Mouse (Mus musculus) CD4-positive, CD25-positive, alpha-beta regulatory T cell, adult 9 weeks (primary cell): ENCODE data around the gene H2-Eb1. TPM values are rescaled to one million over a fixed set of nuclear protein-coding genes. Genes with fewer than 3 reads are reported as not detected.

Experiments
- polyA plus RNA-seq: library from polyadenylated mRNA; unstranded; fragments of 100-300 nt; shearing (Covaris generic); gene quantifications from one replicate; pipeline ENCODE4 v1.2.1, GENCODE M21; 2017

H2-Eb1 gene
- polyA plus RNA-seq, result 10.9 TPM

GRCm38 (mm10) chr17:34305380-34306030 is at the start of gene H2-Eb1:
H2-Eb1 (plus strand) TSS chr17:34305867.

GRCm38 (mm10) chr17:34257594-34258375 is 47.9 kb upstream of the H2-Eb1 start, which contains the start of gene H2-Ab1:
H2-Ab1 (plus strand) TSS chr17:34257689.

DNA sequence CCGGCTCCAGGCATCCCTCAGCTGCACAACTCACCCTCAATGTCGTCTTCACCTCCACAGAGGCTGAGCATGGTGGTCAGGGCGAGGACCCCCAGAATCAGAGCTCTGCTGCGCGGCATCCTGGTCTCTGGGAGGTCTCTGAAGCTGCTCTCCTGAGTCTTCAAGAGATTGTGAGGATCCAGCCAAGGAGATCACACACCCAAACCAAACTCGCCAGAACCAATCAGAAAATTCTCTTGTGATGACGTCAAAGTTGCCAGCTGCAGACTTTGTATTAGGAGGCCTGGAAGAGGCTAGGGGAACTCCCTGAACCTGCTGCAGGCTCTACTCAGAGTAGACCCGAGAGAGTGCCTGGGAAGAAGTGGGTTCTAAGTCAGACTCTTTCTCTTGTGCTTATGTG is 18.0 kb upstream of the H2-Eb1 start, which contains the start of gene H2-Aa:
H2-Aa (minus strand) TSS at position 176 of the 400 bp plus-strand sequence.

DNA sequence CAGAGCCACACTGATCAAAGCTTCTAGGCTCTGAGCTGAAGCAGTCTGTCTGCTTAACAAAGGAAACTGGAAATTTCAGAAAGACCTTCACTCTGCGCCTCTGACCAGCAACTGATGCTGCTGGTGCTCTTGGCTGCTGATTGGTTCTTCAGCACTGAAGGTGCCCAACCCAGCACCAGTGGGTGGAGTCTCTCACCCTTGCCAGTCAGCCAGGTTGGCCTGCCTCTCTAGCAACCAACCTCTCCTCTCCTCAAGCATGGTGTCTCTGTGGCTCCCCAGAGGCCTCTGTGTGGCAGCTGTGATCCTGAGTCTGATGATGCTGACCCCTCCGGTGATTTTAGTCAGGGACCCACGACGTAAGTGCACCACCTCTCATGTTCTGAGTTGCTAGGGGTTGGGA is 19.8 kb downstream of the H2-Eb1 start, which contains the start of gene H2-Eb2:
H2-Eb2 (plus strand) TSS at position 230 of the 400 bp plus-strand sequence.

DNA sequence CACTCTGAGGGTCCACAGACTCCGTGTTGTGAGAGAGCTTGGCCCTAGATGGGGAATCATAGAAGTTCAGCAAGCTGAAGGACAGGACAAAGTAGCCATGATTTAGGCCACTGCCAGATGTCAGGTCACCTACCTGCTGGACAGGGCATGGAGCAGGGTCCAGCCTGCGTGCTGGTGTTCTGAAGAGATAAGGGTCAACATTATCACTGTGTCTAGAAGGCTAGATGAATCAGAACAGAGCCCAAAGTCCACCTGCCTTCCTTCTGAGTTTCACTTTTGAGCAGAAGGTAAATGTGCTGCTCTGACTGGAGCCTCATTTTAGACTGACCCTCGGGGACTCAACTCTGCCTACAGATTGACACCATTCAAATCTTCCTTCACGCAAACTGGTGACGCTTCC is 48.9 kb downstream of the H2-Eb1 start, which contains the start of gene Btnl2:
Btnl2 (plus strand) TSS at position 284 of the 400 bp plus-strand sequence.

Other genes starting within 250 kb of the H2-Eb1 start
- gene H2-Oa, start 213.5 kb upstream of the H2-Eb1 start, polyA plus RNA-seq, result 37.0 TPM
- 119 TPM for gene H2-DMa, start 186.3 kb upstream of the H2-Eb1 start, polyA plus RNA-seq
- gene Brd2, start 183.2 kb upstream of the H2-Eb1 start, polyA plus RNA-seq, result 109 TPM
- 5.8 TPM for gene H2-DMb2, start 162.6 kb upstream of the H2-Eb1 start, polyA plus RNA-seq
- gene H2-DMb1, start 152.8 kb upstream of the H2-Eb1 start, polyA plus RNA-seq, result 1.5 TPM
- gene Tap1, start 118.3 kb upstream of the H2-Eb1 start, polyA plus RNA-seq, result 423 TPM
- 573 TPM for gene Psmb9, start 118.1 kb upstream of the H2-Eb1 start, polyA plus RNA-seq
- gene Psmb8, start 108.1 kb upstream of the H2-Eb1 start, polyA plus RNA-seq, result 1,461 TPM
- gene Tap2, start 102.3 kb upstream of the H2-Eb1 start, polyA plus RNA-seq, result 432 TPM
- gene H2-Ob, start 67.0 kb upstream of the H2-Eb1 start, polyA plus RNA-seq, result 94.0 TPM
- gene H2-Ab1, start 48.2 kb upstream of the H2-Eb1 start, polyA plus RNA-seq, result 19.6 TPM
- 15.2 TPM for gene H2-Aa, start 18.0 kb upstream of the H2-Eb1 start, polyA plus RNA-seq
- gene H2-Eb2, start 19.8 kb downstream of the H2-Eb1 start, polyA plus RNA-seq, result 0.07 TPM
- gene Btnl2, start 49.0 kb downstream of the H2-Eb1 start, polyA plus RNA-seq, result 0.46 TPM
- not detected for gene Btnl1, start 71.3 kb downstream of the H2-Eb1 start, polyA plus RNA-seq
- 2.0 TPM for gene BC051142, start 93.0 kb downstream of the H2-Eb1 start, polyA plus RNA-seq
- not detected for gene Btnl4, start 171.5 kb downstream of the H2-Eb1 start, polyA plus RNA-seq
- gene Btnl6, start 211.5 kb downstream of the H2-Eb1 start, polyA plus RNA-seq, result not detected